Mouse (Mus musculus) testis, adult 2 months (tissue): ENCODE data around the gene Ppfibp1. TPM values are rescaled to one million over a fixed set of nuclear protein-coding genes. Genes with fewer than 3 reads are reported as not detected.

Experiments
- H3K27ac ChIP-seq: fragments of 200-500 bp; 2 replicates; pipeline ENCODE4 v1.5.1; 2012; ENCODE audit warnings: low read depth, low read length; ENCODE audit not compliant: control insufficient read depth, insufficient read depth
- H3K27me3 ChIP-seq: fragments of 200-500 bp; 2 replicates; pipeline ENCODE4 v1.6.1; 2012; ENCODE audit warnings: mild to moderate bottlenecking, low read length, moderate library complexity; ENCODE audit not compliant: control insufficient read depth, insufficient read depth
- H3K36me3 ChIP-seq: fragments of 200-500 bp; 2 replicates; pipeline ENCODE4 v1.6.1; 2012; ENCODE audit warnings: mild to moderate bottlenecking, low read length; ENCODE audit not compliant: control insufficient read depth, insufficient read depth
- H3K4me1 ChIP-seq: fragments of 200-500 bp; 2 replicates; pipeline ENCODE4 v1.6.1; 2012; ENCODE audit warnings: low read length; ENCODE audit not compliant: control insufficient read depth, insufficient read depth
- H3K4me3 ChIP-seq: fragments of 200-500 bp; 2 replicates; pipeline ENCODE4 v1.5.1; 2012; ENCODE audit warnings: low read depth, mild to moderate bottlenecking, low read length, moderate library complexity, mixed read lengths; ENCODE audit not compliant: control insufficient read depth
- CTCF ChIP-seq: fragments of 200-500 bp; IDR thresholded peaks from 2 replicates; pipeline ENCODE4 v1.5.1; 2012; ENCODE audit warnings: low read depth, mild to moderate bottlenecking, inconsistent platforms, low read length, moderate library complexity; ENCODE audit not compliant: control insufficient read depth, insufficient read depth, insufficient replicate concordance
- POLR2A ChIP-seq: fragments of 200-500 bp; IDR thresholded peaks from 2 replicates; pipeline ENCODE4 v1.6.1; 2012; ENCODE audit warnings: low read depth, mild to moderate bottlenecking, inconsistent platforms, low read length, moderate library complexity; ENCODE audit not compliant: control insufficient read depth
- polyA plus RNA-seq: library from polyadenylated mRNA; depleted of rRNA; stranded (reverse); fragments of >200 nt; gene quantifications from 2 replicates; pipeline ENCODE4 v1.2.3, GENCODE M21; 2012

Ppfibp1 gene
- polyA plus RNA-seq, 1 experiment = 10.9 TPM

DNA sequence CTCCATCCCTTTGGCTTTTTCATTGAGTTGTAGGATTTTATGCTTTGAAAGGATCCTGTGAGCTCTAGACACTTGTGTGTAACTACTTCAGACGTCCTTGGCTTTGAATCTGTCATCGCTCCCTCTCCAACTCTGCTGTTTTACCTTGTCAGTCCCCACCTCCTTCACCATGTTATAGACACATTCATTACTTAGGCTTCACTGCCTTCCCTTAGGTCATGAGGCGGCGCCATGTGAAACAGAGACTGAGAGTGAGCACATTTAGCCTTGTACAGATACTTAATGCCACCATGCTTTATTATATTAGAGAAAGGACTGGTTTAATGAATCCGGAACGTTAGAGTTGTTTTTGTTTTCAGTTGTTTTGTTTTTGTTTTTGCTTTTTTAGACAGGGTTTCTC, 83.7 kb downstream of the Ppfibp1 start:
- no peaks in the 10 kb centered on the region for H3K4me1 ChIP-seq
- TF ChIP-seq POLR2A (no peak), CTCF (no peak)
- no peaks in the 10 kb centered on the region for H3K27me3 ChIP-seq
- H3K27ac ChIP-seq = no peak overlapping the region
- H3K4me3 ChIP-seq = no peak overlapping the region
- H3K36me3 ChIP-seq = no peaks in the 10 kb centered on the region

DNA sequence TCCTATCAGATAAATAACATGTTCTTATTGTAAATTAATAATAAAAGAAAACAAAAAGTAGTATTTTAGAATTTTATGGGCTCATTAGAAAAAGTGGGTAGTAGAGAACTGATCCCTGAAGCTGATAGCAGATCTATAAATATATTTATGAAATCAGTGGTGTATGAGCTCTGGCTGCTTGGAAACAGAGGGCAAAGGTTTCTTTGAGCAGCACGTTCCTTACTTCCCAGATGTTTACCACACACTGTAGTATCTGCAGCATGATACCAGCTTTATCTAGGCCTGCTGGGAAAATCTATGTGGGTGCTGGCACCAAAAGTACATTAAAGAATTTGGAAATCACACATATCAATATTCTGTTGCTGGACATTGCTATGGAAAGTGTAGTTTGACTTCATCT, 84.5 kb downstream of the Ppfibp1 start:
- Histone ChIP-seq H3K36me3 (no peaks in the 10 kb centered on the region), H3K27me3 (no peaks in the 10 kb centered on the region), H3K4me1 (no peaks in the 10 kb centered on the region), H3K4me3 (no peak overlapping the region), H3K27ac (no peak overlapping the region)
- TF ChIP-seq POLR2A (no peak), CTCF (no peak)

DNA sequence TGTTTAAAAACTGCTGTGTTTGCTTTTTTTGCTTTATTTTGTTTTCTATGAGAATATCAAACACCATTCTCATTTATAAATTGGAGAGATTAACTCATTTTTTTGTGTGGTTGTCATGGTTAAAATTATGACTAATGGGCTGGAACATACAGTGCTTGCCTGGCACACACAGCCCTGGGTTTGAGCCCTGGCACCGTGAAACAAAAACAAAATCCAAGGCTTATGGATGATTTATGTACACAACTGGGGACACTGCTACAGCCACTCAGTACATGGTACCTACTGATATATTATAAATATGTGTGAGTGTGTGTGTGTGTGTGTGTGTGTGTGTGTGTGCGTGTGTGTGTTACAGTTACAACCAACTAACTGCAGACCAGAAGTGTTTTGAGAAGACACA, 85.1 kb downstream of the Ppfibp1 start:
- H3K36me3 ChIP-seq = no peaks in the 10 kb centered on the region
- H3K27me3 ChIP-seq = no peaks in the 10 kb centered on the region
- no peaks in the 10 kb centered on the region for H3K4me1 ChIP-seq
- H3K27ac ChIP-seq = no peak overlapping the region
- no peak overlapping the region for H3K4me3 ChIP-seq
- TF ChIP-seq CTCF = no peak
- no peak for TF ChIP-seq POLR2A

DNA sequence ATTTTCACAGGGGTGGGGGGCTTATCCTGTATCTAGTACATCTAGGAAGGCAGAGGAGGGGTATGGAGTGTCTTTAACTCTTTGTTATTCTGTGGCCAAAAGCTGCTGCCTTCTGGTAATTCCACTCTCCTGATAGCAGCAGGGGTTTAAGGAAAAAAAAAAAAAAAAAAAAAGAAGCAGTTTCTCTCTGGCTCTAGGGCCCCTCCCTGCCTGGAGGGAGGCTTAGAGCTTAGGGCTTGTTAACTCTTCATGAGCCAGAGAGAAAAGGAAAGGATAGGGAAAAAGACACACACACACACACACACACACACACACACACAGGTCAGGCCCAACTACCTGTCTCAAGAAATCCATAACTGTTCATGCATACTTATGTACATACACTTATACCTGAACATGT, 85.5 kb downstream of the Ppfibp1 start:
- no peak overlapping the region for H3K4me3 ChIP-seq
- H3K4me1 ChIP-seq = no peaks in the 10 kb centered on the region
- no peaks in the 10 kb centered on the region for H3K27me3 ChIP-seq
- TF ChIP-seq CTCF = no peak
- TF ChIP-seq POLR2A = no peak
- no peak overlapping the region for H3K27ac ChIP-seq
- no peaks in the 10 kb centered on the region for H3K36me3 ChIP-seq

DNA sequence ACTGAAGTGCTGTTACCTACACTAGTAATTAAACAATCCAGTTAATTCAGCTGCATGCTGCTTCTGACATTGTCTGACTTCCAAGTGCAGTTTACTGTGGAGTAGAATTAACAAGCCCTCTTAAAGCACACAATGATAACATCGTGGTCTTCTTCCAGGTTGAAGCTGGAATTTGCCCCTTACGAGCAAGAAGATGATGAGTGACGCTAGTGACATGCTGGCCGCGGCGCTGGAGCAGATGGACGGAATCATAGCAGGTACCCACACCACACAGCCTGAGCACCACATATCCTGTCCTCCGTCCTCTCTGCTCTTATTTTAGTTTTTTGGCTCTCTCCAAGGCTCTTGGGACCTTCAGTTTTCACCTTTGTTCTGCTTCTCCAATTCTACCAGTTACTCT, 88.2 kb downstream of the Ppfibp1 start:
- Histone ChIP-seq H3K27ac (no peak overlapping the region), H3K4me3 (no peak overlapping the region), H3K36me3 (no peaks in the 10 kb centered on the region), H3K27me3 (no peaks in the 10 kb centered on the region), H3K4me1 (no peaks in the 10 kb centered on the region)
- TF ChIP-seq CTCF (no peak), POLR2A (no peak)

DNA sequence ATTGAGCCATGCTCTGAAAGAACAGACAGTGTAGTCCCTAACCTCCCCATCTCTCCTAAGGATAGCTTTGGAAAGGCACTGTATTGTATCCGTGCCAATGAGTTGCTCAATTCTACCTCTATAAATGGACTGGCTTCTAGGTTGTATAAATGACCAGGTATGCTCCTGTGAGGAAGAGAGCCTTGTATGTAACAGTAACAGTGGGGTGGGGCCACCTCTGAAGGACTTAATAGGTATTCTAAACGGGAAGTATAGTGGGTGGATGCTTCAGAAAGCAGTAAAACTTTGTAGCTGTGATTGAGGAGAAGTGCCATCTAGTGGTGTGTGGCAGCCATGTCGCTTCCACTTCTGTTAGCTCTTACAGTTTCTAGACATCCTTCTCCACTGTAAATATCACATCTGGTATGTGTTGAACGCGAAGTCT, 90.4 kb downstream of the Ppfibp1 start:
- no peak overlapping the region for H3K27ac ChIP-seq
- no peaks in the 10 kb centered on the region for H3K36me3 ChIP-seq
- H3K4me3 ChIP-seq = no peak overlapping the region
- TF ChIP-seq CTCF (no peak), POLR2A (no peak)
- no peaks in the 10 kb centered on the region for H3K4me1 ChIP-seq
- no peaks in the 10 kb centered on the region for H3K27me3 ChIP-seq

DNA sequence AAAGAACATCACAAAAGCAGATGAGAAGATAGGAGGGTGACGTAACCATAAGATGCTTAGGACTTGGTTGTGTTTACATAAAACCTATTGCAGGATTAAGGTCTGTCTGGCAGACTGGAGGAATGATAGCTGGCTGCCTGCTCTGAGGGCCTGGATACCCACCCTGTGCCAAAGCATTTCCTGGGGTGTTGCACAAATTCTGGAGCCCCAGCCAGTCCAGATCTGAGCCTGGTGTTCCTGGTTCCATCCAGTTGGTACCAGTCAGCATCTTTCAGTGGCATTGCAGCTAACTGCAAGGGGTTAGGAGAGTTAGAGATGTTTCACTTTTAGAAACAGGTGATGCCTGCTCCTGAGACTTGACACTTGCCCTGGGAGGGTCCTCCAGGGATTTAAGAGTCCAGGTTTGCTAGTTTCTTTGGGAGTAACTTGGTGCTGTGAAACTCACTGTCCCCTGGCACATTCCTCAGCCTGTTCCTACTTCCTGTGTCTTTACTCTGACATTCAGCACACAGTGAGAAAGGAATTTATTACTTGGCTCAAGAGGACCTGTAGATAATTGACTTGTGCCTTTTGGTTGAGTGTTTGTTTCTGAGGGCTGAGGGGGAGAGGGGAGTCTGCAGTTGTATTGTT, 90.9 kb downstream of the Ppfibp1 start:
- H3K4me3 ChIP-seq = no peak overlapping the region
- no peak overlapping the region for H3K27ac ChIP-seq
- H3K4me1 ChIP-seq = no peaks in the 10 kb centered on the region

DNA sequence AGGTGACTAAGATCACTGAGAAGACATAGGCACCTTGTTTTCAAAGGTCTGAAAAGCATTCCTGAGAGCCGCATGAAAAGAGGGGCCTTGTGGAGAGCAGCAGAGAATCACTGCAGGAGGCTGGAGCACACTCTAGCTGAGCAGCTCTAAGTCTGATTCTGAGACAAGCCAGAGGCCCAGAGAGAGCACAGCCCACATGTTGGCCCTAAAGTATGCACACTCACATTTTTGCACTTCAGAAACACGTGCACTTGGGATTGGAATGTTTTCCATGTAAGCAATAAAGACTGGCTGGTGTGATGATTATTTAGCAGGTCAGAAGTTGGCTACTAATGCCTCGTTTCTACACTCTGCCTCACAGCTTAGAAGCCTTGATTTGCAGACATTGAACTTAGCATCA, 91.7 kb downstream of the Ppfibp1 start:
- no peaks in the 10 kb centered on the region for H3K27me3 ChIP-seq
- TF ChIP-seq POLR2A (no peak), CTCF (no peak)
- no peaks in the 10 kb centered on the region for H3K4me1 ChIP-seq
- no peak overlapping the region for H3K27ac ChIP-seq
- H3K4me3 ChIP-seq = no peak overlapping the region
- no peaks in the 10 kb centered on the region for H3K36me3 ChIP-seq

More for the DNA sequence above, 90.9 kb downstream of the Ppfibp1 start:
- no peaks in the 10 kb centered on the region for H3K27me3 ChIP-seq
- TF ChIP-seq POLR2A (no peak), CTCF (no peak)
- H3K36me3 ChIP-seq = no peaks in the 10 kb centered on the region
